Comparison of ENCODE assay signal across 9 mouse cellular contexts in the genomic region with DNA sequence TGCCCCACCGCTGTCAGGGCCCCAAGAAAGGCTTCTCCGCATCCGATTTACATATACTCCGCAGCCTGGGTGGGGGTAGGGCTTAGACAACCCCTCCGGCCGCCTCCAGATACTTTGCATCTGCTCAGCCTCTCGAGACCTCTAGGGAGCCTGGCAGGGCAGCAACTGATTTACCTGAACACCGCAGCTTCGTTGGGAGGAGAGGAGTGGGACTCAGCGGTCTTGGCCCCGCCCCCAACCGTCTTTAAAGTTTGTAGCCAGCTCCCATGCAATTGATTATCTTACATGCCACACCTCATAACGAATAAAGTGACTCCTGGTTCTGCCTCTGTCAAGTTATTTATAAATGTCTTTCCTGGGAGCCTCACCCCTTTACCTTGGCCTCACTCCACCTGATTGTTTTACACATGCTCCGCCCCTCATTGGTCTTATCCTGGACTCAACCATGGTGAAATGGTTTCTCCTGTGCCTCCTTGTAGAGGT. TPM values are rescaled to one million over a fixed set of nuclear protein-coding genes. Genes with fewer than 3 reads are reported as not detected.
DNase-seq lines count a peak whose midpoint lies in the region; ATAC-seq and TF ChIP-seq lines count a peak whose summit lies in the region.
"Had no signal": no experiment of that assay in that cellular context is flagged by ENCODE, and none has a peak within 500 bp of the region (broad histone marks: within the 10 kb centered on the region; RNA-seq: fewer than 3 reads in every experiment).

Gene Leng9 (minus strand): TSS at position 316 of the 483 bp plus-strand sequence.

- H3K27me3 ChIP-seq in forebrain, embryonic 16.5 days (replicated peaks; ENCODE audit: control insufficient read depth, insufficient read depth, low read length): peaks cover 11% of the 10 kb centered on the region
- H3K27me3 ChIP-seq in liver, postnatal 0 days (ENCODE audit: insufficient read depth, low read length): 0 out of 2 replicates have a peak, but pooled peaks cover 3% of the 10 kb centered on the region
- H3K27me3 ChIP-seq in neural tube, embryonic 15.5 days (replicated peaks): peaks cover 23% of the 10 kb centered on the region
- H3K27me3 ChIP-seq: Patski had no signal

- H3K4me3 ChIP-seq in forebrain, embryonic 16.5 days (replicated peaks; ENCODE audit: low read length): peak within 1 kb of the TSS; percentile 74
- peak within 1 kb of the TSS; percentile 82 for H3K4me3 ChIP-seq in liver, postnatal 0 days (ENCODE audit: low read depth, low read length)
- H3K4me3 ChIP-seq in neural tube, embryonic 15.5 days (replicated peaks): peak within 1 kb of the TSS; percentile 69

- ATAC-seq in forebrain, embryonic 16.5 days: peak; percentile 19
- peak; percentile 37 for ATAC-seq in liver, postnatal 0 days
- ATAC-seq in neural tube, embryonic 15.5 days (ENCODE audit: low FRiP score): peak; percentile 35

- no peak for TF ChIP-seq EP300 in liver, postnatal 0 days (IDR thresholded peaks at IDR 0.05; ENCODE audit: low read depth)

- no peaks in the 10 kb centered on the region for H3K9me3 ChIP-seq in forebrain, embryonic 16.5 days (ENCODE audit: control insufficient read depth, low read length)
- no peaks in the 10 kb centered on the region for H3K9me3 ChIP-seq in liver, postnatal 0 days (ENCODE audit: low read length)
- H3K9me3 ChIP-seq in neural tube, embryonic 15.5 days (replicated peaks): no peaks in the 10 kb centered on the region

- TF ChIP-seq CTCF in liver, postnatal 0 days (IDR thresholded peaks at IDR 0.05; ENCODE audit: low read depth): no peak

- H3K36me3 ChIP-seq in forebrain, embryonic 16.5 days (ENCODE audit: control insufficient read depth, insufficient read depth): peaks cover 17% of the 10 kb centered on the region
- peaks cover 28% of the 10 kb centered on the region for H3K36me3 ChIP-seq in liver, postnatal 0 days (replicated peaks; ENCODE audit: insufficient read depth, low read length)
- H3K36me3 ChIP-seq in neural tube, embryonic 15.5 days: peaks cover 32% of the 10 kb centered on the region

- peaks cover 22% of the 10 kb centered on the region for H3K4me1 ChIP-seq in forebrain, embryonic 16.5 days (replicated peaks; ENCODE audit: control insufficient read depth, insufficient read depth, low read length)
- peaks cover 26% of the 10 kb centered on the region for H3K4me1 ChIP-seq in liver, postnatal 0 days (ENCODE audit: insufficient read depth)
- peaks cover 37% of the 10 kb centered on the region for H3K4me1 ChIP-seq in neural tube, embryonic 15.5 days

- peak within 1 kb of the TSS; percentile 93 for H3K27ac ChIP-seq in forebrain, embryonic 16.5 days (ENCODE audit: low read length)
- peak within 1 kb of the TSS; percentile 97 for H3K27ac ChIP-seq in liver, postnatal 0 days (ENCODE audit: low read depth)
- peak within 1 kb of the TSS; percentile 93 for H3K27ac ChIP-seq in neural tube, embryonic 15.5 days (replicated peaks)

- peak; percentile 47 for DNase-seq in layer of hippocampus, adult 11-12 months (ENCODE audit: low spot score)
- DNase-seq in layer of hippocampus, adult 9-10 months (ENCODE audit: low spot score): no peak
- DNase-seq in c-Kit-positive CD71-positive TER-119-negative erythroid progenitor cells, embryonic 14.5 days (ENCODE audit: low read depth): peak; percentile 62
- DNase-seq in kidney, adult 18-20 months: peak; percentile 64
- peak; percentile 54 for DNase-seq in liver, postnatal 0 days
- no peak for DNase-seq in adipocyte (ENCODE audit: low spot score)

- peak within 1 kb of the TSS; percentile 89 for H3K9ac ChIP-seq in forebrain, embryonic 16.5 days (replicated peaks; ENCODE audit: low read depth, low read length)
- peak within 1 kb of the TSS; percentile 86 for H3K9ac ChIP-seq in liver, postnatal 0 days (replicated peaks)
- peak within 1 kb of the TSS; percentile 81 for H3K9ac ChIP-seq in neural tube, embryonic 15.5 days (replicated peaks)

- WGBS in forebrain, embryonic 16.5 days: under 1% methylated on average over 14 of the region's 14 CpGs
- 2% methylated on average over 14 of the region's 14 CpGs for WGBS in liver, postnatal 0 days (ENCODE audit: insufficient replicate concordance)
- WGBS in neural tube, embryonic 15.5 days: 1% methylated on average over 14 of the region's 14 CpGs

- H3K4me2 ChIP-seq in forebrain, embryonic 16.5 days (ENCODE audit: low read length): peak within 1 kb of the TSS; percentile 75
- peak within 1 kb of the TSS; percentile 98 for H3K4me2 ChIP-seq in liver, postnatal 0 days (ENCODE audit: low read depth, low read length)
- peak within 1 kb of the TSS; percentile 85 for H3K4me2 ChIP-seq in neural tube, embryonic 15.5 days

RNA-seq across cellular contexts. Expression of gene Leng9, which starts in this region (rescaled TPM):
- 5.4 and 6.4 TPM in 2 replicates for polyA plus RNA-seq in forebrain, embryonic 16.5 days (2015; fragmentation: Nextera tagmentation; extraction: Ambion mirVana)
- polyA plus RNA-seq in liver, postnatal 0 days (2015; fragmentation: Nextera tagmentation; extraction: Ambion mirVana): 2.8 TPM in 2 replicates
- 6.6 TPM in 2 replicates for polyA plus RNA-seq in neural tube, embryonic 15.5 days (2015; fragmentation: Nextera tagmentation; extraction: Ambion mirVana)

Comparison
In these comparisons a context has a peak if more than half of its experiments do, and no peak if none do; other contexts are left out.
1. DNase-seq: peak in layer of hippocampus, adult 11-12 months (single experiment), c-Kit-positive CD71-positive TER-119-negative erythroid progenitor cells, embryonic 14.5 days (single experiment), kidney, adult 18-20 months (single experiment) and liver, postnatal 0 days (single experiment); none in layer of hippocampus, adult 9-10 months (single experiment) and adipocyte (single experiment).
2. Peak in every context shown above with its lines, with median percentiles within 50 percentile points of each other: ATAC-seq, H3K27ac ChIP-seq, H3K4me2 ChIP-seq, H3K4me3 ChIP-seq and H3K9ac ChIP-seq.